Mouse (Mus musculus): ENCODE measurements around the gene Cbr4. TPM values are rescaled to one million over a fixed set of nuclear protein-coding genes. Genes with fewer than 3 reads are reported as not detected.
A peak's percentile ranks its signal among the peaks of the same experiment; 100 is the strongest.

Cbr4 gene
- total and polyA plus RNA-seq, 3 experiments, result 37.0 to 59.1 (median 40.2) TPM

- peaks cover 0 to 30% of the 10 kb centered on the region in 2 experiments for H3K36me3 ChIP-seq (replicated peaks in 1 of 2; ENCODE audit: control insufficient read depth in 1 of 2, insufficient read depth in 1 of 2, low read length in 1 of 2)
- peaks cover 3 to 11% of the 10 kb centered on the region in 2 experiments; a peak in 3 of 4 replicates for H3K4me1 ChIP-seq (ENCODE audit: control insufficient read depth in 1 of 2, insufficient read depth in 2 of 2)
- no peak overlapping the region for H3K9ac ChIP-seq (ENCODE audit: insufficient read depth, low read depth)
- no peak overlapping the region for H3K4me3 ChIP-seq (replicated peaks in 1 of 3; ENCODE audit: low read depth in 2 of 3, low read length in 2 of 3, poor library complexity in 1 of 3)
- H3K27me3 ChIP-seq (replicated peaks), result no peaks in the 10 kb centered on the region
- no peak overlapping the region for H3K27ac ChIP-seq (ENCODE audit: insufficient read depth, low read depth)
- no peak overlapping the region for H3K4me2 ChIP-seq (ENCODE audit: insufficient read depth, low read depth, poor library complexity, severe bottlenecking)
- in situ Hi-C loops (cut with MboI; ENCODE audit: low pct_ligation_motif_present, low pct_unique_long_range_greater_than_20kb, low sequenced_read_pairs), result loop anchor here (25.0 kb wide), 3 partner anchors 460 to 1010 kb away; partner anchors contain the start of genes Aadat and Gm10283
- dilution Hi-C loops (cut with MboI; ENCODE audit: extremely low pct_ligation_motif_present, extremely low pct_unique_long_range_greater_than_20kb, low sequenced_read_pairs), result no loop called here
- TF ChIP-seq ZNF384 (IDR thresholded peaks at IDR 0.05; ENCODE audit: low read depth, low read length) (peak; percentile 45), EP300 (IDR thresholded peaks at IDR 0.05; ENCODE audit: low read length) (no peak), CTCF (conservative IDR thresholded peaks at IDR 0.05 in 1 of 2, IDR thresholded peaks at IDR 0.05 in 1 of 2; ENCODE audit: low read depth in 2 of 2, low read length in 2 of 2) (peak; percentile 34 to 75), RAD21 (IDR thresholded peaks at IDR 0.05; ENCODE audit: low read depth, low read length) (peak; percentile 65), JUND (conservative IDR thresholded peaks at IDR 0.05; ENCODE audit: low read depth, low read length) (no peak), GABPA (IDR thresholded peaks at IDR 0.05; ENCODE audit: insufficient replicate concordance, low read depth, low read length) (no peak), SMC3 (IDR thresholded peaks at IDR 0.05; ENCODE audit: low read depth, low read length) (peak; percentile 64)
- peak; percentile 41 for DNase-seq (ENCODE audit: extremely low read depth)
- no peaks in the 10 kb centered on the region for H3K9me3 ChIP-seq (replicated peaks; ENCODE audit: low read length)
- no peaks in the 10 kb centered on the region for H3K79me2 ChIP-seq (replicated peaks; ENCODE audit: control insufficient read depth, extremely low read depth, insufficient read depth, poor library complexity, severe bottlenecking)
These were observed 34.6 kb downstream of the Cbr4 start for GRCm38 (mm10) chr8:61522132-61522531.

GRCm38 (mm10) chr8:61527037-61527436, 39.5 kb downstream of the Cbr4 start:
- Histone ChIP-seq H3K4me1 (ENCODE audit: control insufficient read depth in 1 of 2, insufficient read depth in 2 of 2) (0 out of 4 replicates have a peak, but pooled peaks cover 0 to 4% of the 10 kb centered on the region in 2 experiments), H3K4me2 (ENCODE audit: insufficient read depth, low read depth, poor library complexity, severe bottlenecking) (no peak overlapping the region), H3K9me3 (replicated peaks; ENCODE audit: low read length) (no peaks in the 10 kb centered on the region), H3K27ac (ENCODE audit: insufficient read depth, low read depth) (no peak overlapping the region), H3K27me3 (replicated peaks) (no peaks in the 10 kb centered on the region), H3K36me3 (replicated peaks in 1 of 2; ENCODE audit: control insufficient read depth in 1 of 2, insufficient read depth in 1 of 2, low read length in 1 of 2) (peaks cover 0 to 39% of the 10 kb centered on the region in 2 experiments), H3K9ac (ENCODE audit: insufficient read depth, low read depth) (no peak overlapping the region), H3K4me3 (replicated peaks in 1 of 3; ENCODE audit: low read depth in 2 of 3, low read length in 2 of 3, poor library complexity in 1 of 3) (no peak overlapping the region), H3K79me2 (replicated peaks; ENCODE audit: control insufficient read depth, extremely low read depth, insufficient read depth, poor library complexity, severe bottlenecking) (no peaks in the 10 kb centered on the region)
- dilution Hi-C loops (cut with MboI; ENCODE audit: extremely low pct_ligation_motif_present, extremely low pct_unique_long_range_greater_than_20kb, low sequenced_read_pairs) (no loop called here), in situ Hi-C loops (cut with MboI; ENCODE audit: low pct_ligation_motif_present, low pct_unique_long_range_greater_than_20kb, low sequenced_read_pairs) (loop anchor here (5.0 kb wide), 1 partner anchor 345 kb away; no protein-coding TSS in a partner anchor)
- no peak for DNase-seq (ENCODE audit: extremely low read depth)
- TF ChIP-seq UBTF (IDR thresholded peaks at IDR 0.05; ENCODE audit: low read depth, low read length), result no peak
- TF ChIP-seq POLR2AphosphoS2 (IDR thresholded peaks at IDR 0.05; ENCODE audit: low read depth, low read length), result no peak
- no peak for TF ChIP-seq NRF1 (IDR thresholded peaks at IDR 0.05; ENCODE audit: low read depth, low read length)
- TF ChIP-seq BHLHE40 (IDR thresholded peaks at IDR 0.05; ENCODE audit: low read depth, low read length), result no peak
- no peak for TF ChIP-seq ZC3H11A (IDR thresholded peaks at IDR 0.05; ENCODE audit: low read depth, low read length)
- TF ChIP-seq ETS1 (conservative IDR thresholded peaks at IDR 0.05; ENCODE audit: low read depth, low read length), result no peak
- TF ChIP-seq ZNF384 (IDR thresholded peaks at IDR 0.05; ENCODE audit: low read depth, low read length), result no peak
- TF ChIP-seq CHD1 (IDR thresholded peaks at IDR 0.05; ENCODE audit: low read depth, low read length), result no peak
- TF ChIP-seq EP300 (IDR thresholded peaks at IDR 0.05; ENCODE audit: low read length), result no peak
- no peak for TF ChIP-seq ZMIZ1 (IDR thresholded peaks at IDR 0.05; ENCODE audit: low read depth, low read length)
- TF ChIP-seq RAD21 (IDR thresholded peaks at IDR 0.05; ENCODE audit: low read depth, low read length), result no peak
- no peak for TF ChIP-seq MEF2A (IDR thresholded peaks at IDR 0.05; ENCODE audit: borderline replicate concordance, low read depth, low read length)
- no peak for TF ChIP-seq HCFC1 (IDR thresholded peaks at IDR 0.05; ENCODE audit: low read depth, low read length)
- TF ChIP-seq JUN (IDR thresholded peaks at IDR 0.05; ENCODE audit: insufficient read depth, low read depth, low read length), result no peak

Measured in CH12.LX (cell line).